Mouse (Mus musculus): ENCODE data around the gene D130052B06Rik.

Gene D130052B06Rik

DNA sequence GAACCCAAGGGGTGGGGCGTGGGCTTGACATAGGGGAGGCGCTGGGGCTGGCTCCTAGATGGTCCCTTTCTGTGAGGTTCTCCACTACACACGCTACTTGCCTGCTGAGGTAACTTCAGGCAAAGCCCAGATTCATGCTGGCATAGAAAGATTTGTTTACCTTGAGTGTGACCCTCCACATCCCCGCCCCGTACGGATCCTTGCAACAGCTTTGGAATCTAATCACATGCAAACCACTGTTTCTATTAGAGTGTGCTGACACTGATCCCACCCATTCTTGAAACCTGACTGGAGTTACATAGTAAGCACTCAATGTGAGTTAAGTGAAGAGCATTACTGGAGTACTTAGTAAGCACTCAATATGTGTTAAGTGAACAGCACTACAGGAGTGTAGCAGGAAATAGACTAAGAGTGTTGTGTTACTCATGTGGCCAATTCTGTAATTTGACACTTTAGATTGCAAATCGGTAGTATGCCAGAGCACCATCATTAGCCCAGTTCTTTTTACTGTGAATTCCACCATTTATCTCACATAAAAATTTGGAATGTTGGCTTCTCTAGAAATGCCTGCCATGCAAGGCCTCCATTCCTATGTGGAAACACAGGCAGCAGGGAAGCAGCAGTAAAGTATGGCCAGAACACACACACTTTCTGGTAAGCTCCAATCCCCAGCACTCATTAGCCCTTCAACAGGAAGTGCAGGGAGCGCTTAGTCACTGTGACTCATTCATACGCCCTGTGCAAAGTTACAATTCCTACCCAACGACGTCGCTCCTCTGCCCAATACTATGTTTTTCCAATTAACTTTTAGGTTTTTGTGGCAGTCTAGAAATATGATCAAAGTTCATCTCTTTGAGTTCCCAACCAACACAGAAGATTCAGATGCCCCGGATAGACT is 61.2 kb downstream of the D130052B06Rik start:
- in situ Hi-C loops (cut with MboI, MseI) = no loop called here

GRCm38 (mm10) chr11:33663599-33663998 is 64.5 kb downstream of the D130052B06Rik start:
- in situ Hi-C loops (cut with MboI, MseI) = no loop called here

DNA sequence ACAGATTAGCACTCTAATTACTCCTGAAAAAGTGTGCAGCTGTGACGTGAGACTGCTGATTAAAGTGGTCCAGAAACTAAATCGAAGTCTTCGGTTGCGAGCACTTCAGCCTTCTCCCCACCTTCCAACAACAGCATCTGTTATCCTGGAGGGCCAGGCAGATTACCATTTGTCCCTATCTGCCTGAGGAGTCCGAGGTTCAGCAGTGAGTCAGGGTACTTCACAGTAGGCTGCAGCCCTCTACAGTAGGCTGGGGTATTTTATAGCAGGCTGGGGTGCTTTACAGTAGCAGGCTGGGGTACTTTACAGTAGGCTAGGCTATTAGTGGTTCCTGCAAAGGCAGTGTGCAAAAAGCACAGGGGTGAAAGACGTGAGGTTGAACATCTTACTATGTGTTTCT is 69.3 kb downstream of the D130052B06Rik start:
- in situ Hi-C loops (cut with MboI, MseI) = no loop called here

DNA sequence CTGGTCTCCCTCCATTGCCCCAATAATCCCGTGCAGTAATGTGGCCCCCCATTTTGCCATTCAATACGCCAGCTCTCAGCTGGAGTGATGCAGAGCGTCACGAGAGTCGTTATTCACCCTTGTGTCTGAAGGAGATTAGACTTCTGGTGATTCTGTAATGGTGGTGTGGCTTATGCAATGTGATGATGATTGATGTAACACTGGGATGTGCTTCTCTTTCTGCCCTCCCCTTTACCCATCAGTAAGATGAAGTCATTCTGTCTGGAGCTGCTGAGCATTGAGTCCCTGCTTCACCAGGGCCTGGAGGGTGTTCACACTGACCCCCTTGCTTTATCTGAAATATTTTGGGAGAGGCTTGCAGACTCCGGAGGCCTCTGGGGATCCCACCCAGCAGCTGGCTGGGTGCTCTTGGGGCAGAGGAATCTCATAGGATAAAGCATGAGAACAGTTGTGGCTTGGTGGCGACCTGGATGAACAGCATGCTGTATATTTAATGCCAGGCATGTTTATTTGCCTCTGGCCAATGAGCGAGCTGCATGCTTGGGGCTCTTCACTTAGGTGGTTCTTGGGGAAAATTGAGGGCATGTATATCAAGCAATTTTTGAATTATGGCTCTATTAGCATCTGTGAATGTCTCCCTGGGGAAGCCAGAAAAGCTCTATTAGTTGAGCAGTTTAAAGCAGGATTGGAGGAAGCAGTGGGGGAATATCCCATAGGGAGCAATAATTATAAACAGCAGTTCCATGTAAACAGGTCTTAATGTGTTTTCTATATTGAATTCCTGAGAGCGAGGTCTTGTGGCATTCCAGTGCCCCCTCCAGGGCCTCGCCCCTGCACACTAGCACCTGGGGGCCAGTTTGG is 71.2 kb downstream of the D130052B06Rik start:
- in situ Hi-C loops (cut with MboI, MseI) = no loop called here
